Mouse (Mus musculus) G1E (cell line): ENCODE data around the gene Pxmp4. TPM values are rescaled to one million over a fixed set of nuclear protein-coding genes. Genes with fewer than 3 reads are reported as not detected.

Experiments used
- ATAC-seq: 2 replicates; pipeline ENCODE4 v1.8.0; 2016; ENCODE audit warnings: mild to moderate bottlenecking; ENCODE audit not compliant: insufficient number of reproducible peaks, poor library complexity, low FRiP score, severe bottlenecking; ENCODE audit errors: extremely low read depth
- DNase-seq: peaks from one replicate; pipeline ENCODE4 v3.0.0; 2012; ENCODE audit warnings: low spot score
- H3K27me3 ChIP-seq: 2 replicates; pipeline ENCODE4 v1.6.1; 2012; ENCODE audit warnings: mild to moderate bottlenecking, low read length, inconsistent platforms; ENCODE audit not compliant: insufficient read depth
- H3K36me3 ChIP-seq: replicated peaks from 2 replicates; pipeline ENCODE3; 2012; ENCODE audit warnings: mild to moderate bottlenecking, inconsistent platforms
- H3K4me1 ChIP-seq: 2 replicates; pipeline ENCODE4 v1.6.1; 2012; ENCODE audit warnings: low read depth, low read length, inconsistent platforms, mixed read lengths; ENCODE audit not compliant: insufficient read depth
- H3K4me3 ChIP-seq: 2 replicates; pipeline ENCODE4 v1.5.1; 2012; ENCODE audit warnings: low read depth, mild to moderate bottlenecking, inconsistent platforms, low read length, moderate library complexity, mixed read lengths
- H3K9me3 ChIP-seq: replicated peaks from 2 replicates; pipeline ENCODE4 v1.6.1; 2012; ENCODE audit warnings: inconsistent platforms
- CTCF ChIP-seq: IDR thresholded peaks from 2 replicates; pipeline ENCODE4 v1.5.1; 2012; ENCODE audit warnings: low read depth, low read length, inconsistent platforms, mixed read lengths
- GATA1 ChIP-seq: IDR thresholded peaks from 2 replicates; pipeline ENCODE4 v1.6.1; 2012; ENCODE audit warnings: borderline replicate concordance, low read length, inconsistent platforms, mixed read lengths
- GATA2 ChIP-seq: IDR thresholded peaks from 2 replicates; pipeline ENCODE4 v1.6.1; 2012; ENCODE audit warnings: low read depth, low read length, inconsistent platforms, borderline replicate concordance
- POLR2AphosphoS5 ChIP-seq: IDR thresholded peaks from 2 replicates; pipeline ENCODE4 v1.6.1; 2012; ENCODE audit warnings: low read depth, low read length, inconsistent platforms; ENCODE audit not compliant: insufficient replicate concordance
- TAL1 ChIP-seq: conservative IDR thresholded peaks from 2 replicates; pipeline ENCODE4 v1.6.1; 2012; ENCODE audit warnings: low read depth, low read length, inconsistent platforms, mixed read lengths
- polyA plus RNA-seq: library from polyadenylated mRNA; stranded (reverse); fragments of >175 nt; gene quantifications from 2 replicates; pipeline ENCODE4 v1.2.3, GENCODE M21; 2012
- total RNA-seq, 2 experiments: library from RNA; stranded (forward) in 1 of 2; stranded (reverse) in 1 of 2; fragments of 200-1000 nt in 1 of 2; fragments of >200 nt in 1 of 2; fragmentation: Nextera tagmentation in 1 of 2; gene quantifications; 2 replicates each; pipeline ENCODE4 v1.2.3; 2014 to 2017

Gene Pxmp4
- total and polyA plus RNA-seq, 3 experiments = 5.4 to 35.7 (median 20.7) TPM

DNA sequence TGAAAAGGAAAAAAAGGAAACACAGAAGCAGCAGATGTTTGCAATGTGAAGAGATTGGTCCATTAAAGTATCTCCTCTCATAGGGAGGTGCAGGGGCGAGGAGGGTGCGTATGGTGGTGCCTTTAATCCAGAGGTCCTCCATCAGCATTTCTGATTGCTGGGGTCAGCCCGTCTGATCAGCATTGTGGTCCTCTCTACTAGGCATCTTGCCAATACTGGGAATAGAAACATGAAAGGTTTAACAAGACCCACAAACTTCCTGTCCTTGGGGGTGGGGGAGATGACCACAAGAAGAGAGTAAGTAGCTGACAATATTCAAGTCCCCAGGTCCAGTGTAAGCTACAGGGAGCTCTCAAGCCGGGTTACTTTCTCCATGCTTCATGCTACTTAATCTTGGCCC, 32.8 kb downstream of the Pxmp4 start:
- Histone ChIP-seq H3K9me3 (no peaks in the 10 kb centered on the region), H3K27me3 (no peaks in the 10 kb centered on the region), H3K36me3 (peaks cover 28% of the 10 kb centered on the region), H3K4me1 (peaks cover 71% of the 10 kb centered on the region), H3K4me3 (peak overlapping the region; percentile 41; the same call in 1 of the 2 replicates)
- DNase-seq = no peak
- no peak for ATAC-seq
- TF ChIP-seq GATA2 = no peak
- TF ChIP-seq GATA1 = no peak

DNA sequence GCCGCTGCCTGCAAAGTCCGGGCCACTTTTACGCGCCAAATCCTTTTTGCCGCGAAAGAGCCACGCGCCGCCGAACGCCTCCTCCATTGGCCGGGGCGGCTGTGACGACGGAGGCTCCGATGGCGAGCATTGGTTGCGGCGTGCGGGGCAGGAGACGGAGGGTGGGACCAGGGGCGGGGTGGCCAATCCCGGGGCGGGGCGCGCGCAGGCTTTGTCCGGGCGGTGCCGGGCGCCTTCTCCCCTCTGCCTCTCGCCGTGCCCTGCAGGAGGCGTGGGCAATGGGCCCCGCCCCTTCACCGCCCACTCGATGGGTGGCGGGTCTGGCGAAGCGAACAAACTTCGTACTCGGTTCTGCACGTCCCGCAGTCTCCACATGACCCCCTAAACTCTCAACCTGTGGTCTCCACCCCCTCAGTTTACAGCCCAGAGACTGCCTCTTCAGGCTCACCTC, 33.6 kb downstream of the Pxmp4 start, which contains the start of gene E2f1:
E2f1 (minus strand) TSS at position 57 of the 451 bp plus-strand sequence.
- no peak for TF ChIP-seq POLR2AphosphoS5
- Histone ChIP-seq H3K9me3 (no peaks in the 10 kb centered on the region), H3K4me3 (peak within 1 kb of the TSS; percentile 89), H3K4me1 (peaks cover 79% of the 10 kb centered on the region), H3K36me3 (peaks cover 36% of the 10 kb centered on the region), H3K27me3 (no peaks in the 10 kb centered on the region)
- peak; percentile 79 for ATAC-seq
- DNase-seq = peak; percentile 97

DNA sequence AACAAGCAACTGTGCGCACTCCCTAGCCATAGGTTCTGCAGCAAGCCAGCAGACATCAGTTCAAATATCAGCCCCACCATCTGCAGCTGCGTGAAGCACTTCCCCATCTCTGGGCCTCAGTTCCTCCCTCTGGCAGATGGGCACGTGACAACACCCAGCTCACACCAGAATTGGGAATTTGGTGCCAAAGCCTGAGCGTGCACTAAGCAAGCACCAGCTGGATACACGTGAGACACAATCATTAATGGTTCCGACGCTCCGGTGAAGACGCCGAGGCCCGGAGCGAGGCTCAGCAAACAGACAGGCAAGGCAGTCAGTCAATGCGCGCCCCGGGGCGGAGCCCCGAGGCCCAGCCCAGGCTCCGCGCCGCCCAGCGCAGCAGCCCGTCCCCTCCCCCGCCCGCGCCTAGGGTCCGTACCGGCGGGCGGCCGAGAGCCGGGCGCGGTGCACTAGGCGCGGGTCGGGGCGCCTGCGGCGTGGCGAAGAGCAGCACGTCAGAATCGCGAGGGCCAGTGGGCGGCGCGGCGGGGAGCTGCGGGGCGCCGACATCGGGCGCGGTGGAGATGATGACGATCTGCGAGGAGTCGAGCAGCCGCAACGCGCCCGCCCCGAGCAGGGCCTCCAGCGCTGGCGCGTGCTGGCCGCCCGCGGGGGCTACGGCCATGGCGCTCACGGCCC, 34.3 kb downstream of the Pxmp4 start:
- DNase-seq (peak; percentile 74), ATAC-seq (peak; percentile 45; the same call in 1 of the 2 replicates)
- no peaks in the 10 kb centered on the region for H3K27me3 ChIP-seq
- peaks cover 42% of the 10 kb centered on the region for H3K36me3 ChIP-seq
- H3K9me3 ChIP-seq = no peaks in the 10 kb centered on the region
- H3K4me3 ChIP-seq = peak overlapping the region; percentile 89
- H3K4me1 ChIP-seq = peaks cover 81% of the 10 kb centered on the region
- TF ChIP-seq GATA2 = peak; percentile 82; the same call in 1 of the 2 replicates
- no peak for TF ChIP-seq CTCF
- peak; percentile 58; the same call in 1 of the 2 replicates for TF ChIP-seq TAL1

DNA sequence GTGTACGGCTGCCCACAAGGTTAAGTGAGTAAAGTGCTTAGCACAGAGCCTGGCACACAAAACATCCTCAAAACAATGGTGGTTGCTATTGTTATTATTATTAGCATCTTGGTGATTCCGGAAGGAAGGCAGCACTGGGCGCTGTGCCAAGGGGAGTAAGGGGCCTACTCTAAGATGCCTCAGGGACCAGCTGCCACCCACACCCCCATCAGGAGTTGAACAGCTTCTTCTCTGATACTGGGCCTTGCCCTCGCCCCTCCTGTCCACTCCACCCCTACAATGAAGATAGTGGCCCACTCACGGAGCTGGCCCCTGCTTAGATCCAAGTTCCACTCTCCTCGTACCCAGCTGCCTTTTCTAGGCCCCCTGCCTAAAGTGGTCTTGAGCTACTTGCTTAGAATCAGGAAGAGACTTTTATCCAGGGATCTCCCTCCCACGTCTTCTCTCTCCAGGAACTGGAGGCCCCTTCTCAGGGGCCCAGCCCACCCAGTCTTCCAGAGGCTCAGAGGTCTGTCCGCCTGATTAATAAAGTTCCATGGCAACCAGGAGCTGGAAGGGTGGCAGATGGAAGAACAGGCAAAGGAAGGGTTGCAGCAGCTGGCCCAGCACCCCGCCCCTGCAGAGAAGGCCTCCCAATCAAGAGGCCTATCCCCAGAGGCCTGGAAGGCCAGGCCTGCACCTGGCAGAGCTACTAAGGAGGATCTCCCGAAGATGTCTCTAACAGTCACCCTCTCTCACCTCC, 35.0 kb downstream of the Pxmp4 start:
- TF ChIP-seq TAL1 (no peak), CTCF (no peak), GATA2 (no peak), GATA1 (no peak), POLR2AphosphoS5 (no peak)
- H3K4me1 ChIP-seq = peaks cover 84% of the 10 kb centered on the region
- no peak; the same call in none of the 2 replicates for ATAC-seq

DNA sequence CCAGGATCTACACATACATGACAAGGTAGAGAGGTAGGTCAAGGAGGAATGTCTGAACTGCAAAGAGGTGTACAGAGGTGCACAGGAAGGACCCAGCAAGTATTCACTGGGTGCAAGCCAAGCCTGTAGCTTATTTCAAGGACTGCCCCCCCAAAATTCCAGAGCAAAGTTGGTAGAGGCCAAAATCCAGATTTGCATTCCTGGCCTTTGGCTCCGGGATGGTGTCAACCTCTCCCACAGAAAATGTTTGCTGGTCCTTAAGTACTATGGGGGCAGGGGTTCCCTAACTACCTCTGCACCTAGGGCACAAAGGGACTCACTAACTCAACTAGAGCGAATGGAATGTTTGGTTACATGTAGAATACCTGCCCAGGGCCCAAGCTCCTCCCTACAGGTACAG, 35.7 kb downstream of the Pxmp4 start:
- H3K4me1 ChIP-seq = peaks cover 82% of the 10 kb centered on the region
- no peak; the same call in 1 of the 2 replicates for TF ChIP-seq POLR2AphosphoS5
- no peak for ATAC-seq
- H3K27me3 ChIP-seq = no peaks in the 10 kb centered on the region
- H3K4me3 ChIP-seq = peak overlapping the region; percentile 89
- peaks cover 57% of the 10 kb centered on the region for H3K36me3 ChIP-seq
- no peaks in the 10 kb centered on the region for H3K9me3 ChIP-seq
- DNase-seq = no peak

More for the DNA sequence above, 35.0 kb downstream of the Pxmp4 start:
- no peaks in the 10 kb centered on the region for H3K9me3 ChIP-seq
- no peaks in the 10 kb centered on the region for H3K27me3 ChIP-seq
- DNase-seq = no peak
- H3K4me3 ChIP-seq = peak overlapping the region; percentile 89
- peaks cover 49% of the 10 kb centered on the region for H3K36me3 ChIP-seq

DNA sequence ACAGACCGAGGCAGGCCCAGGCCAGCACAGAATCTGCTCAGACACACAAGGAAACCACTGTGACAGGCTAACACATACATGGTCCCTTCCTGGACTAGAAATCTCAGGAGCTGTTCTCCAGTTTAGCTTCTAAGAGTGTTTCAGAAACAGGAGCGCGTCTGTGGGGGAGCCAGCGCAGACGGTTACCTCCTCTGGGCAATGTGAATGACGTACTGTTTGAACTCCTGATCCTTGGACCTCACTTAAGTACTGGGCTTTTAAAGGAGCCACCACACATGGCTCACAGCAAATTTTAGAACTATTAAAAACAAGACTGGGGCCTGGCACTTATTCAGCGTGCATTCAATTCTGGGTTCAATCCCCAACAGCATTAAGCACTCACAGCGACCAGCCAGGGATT, 36.9 kb downstream of the Pxmp4 start:
- Histone ChIP-seq H3K4me3 (peak overlapping the region; percentile 48; the same call in 1 of the 2 replicates), H3K9me3 (no peaks in the 10 kb centered on the region), H3K4me1 (peaks cover 75% of the 10 kb centered on the region), H3K27me3 (no peaks in the 10 kb centered on the region), H3K36me3 (peaks cover 67% of the 10 kb centered on the region)
- TF ChIP-seq CTCF (no peak), GATA1 (no peak), POLR2AphosphoS5 (no peak), GATA2 (no peak), TAL1 (no peak)
- ATAC-seq (no peak), DNase-seq (no peak)
